Mouse (Mus musculus) kidney, embryonic 15.5 days (tissue): Measurements from ENCODE around the gene Dgcr2. TPM values are rescaled to one million over a fixed set of nuclear protein-coding genes. Genes with fewer than 3 reads are reported as not detected.

Source experiments
- ATAC-seq: fragments of 200-750 bp; cut with Nextera tagmentation; replicated peaks from 2 replicates; pipeline ENCODE4 v1.8.0; 2017; ENCODE audit warnings: moderate TSS enrichment; ENCODE audit not compliant: low FRiP score
- H3K27ac ChIP-seq: fragments of 300-500 bp; sonication (generic); 2 replicates; pipeline ENCODE4 v1.5.1; 2015; ENCODE audit warnings: mild to moderate bottlenecking, inconsistent platforms
- H3K27me3 ChIP-seq: fragments of 300-500 bp; sonication (generic); 2 replicates; pipeline ENCODE4 v1.6.1; 2015; ENCODE audit warnings: inconsistent platforms
- H3K36me3 ChIP-seq: fragments of 300-500 bp; sonication (generic); 2 replicates; pipeline ENCODE4 v1.6.1; 2015; ENCODE audit warnings: inconsistent platforms
- H3K4me1 ChIP-seq: fragments of 300-500 bp; sonication (generic); 2 replicates; pipeline ENCODE4 v1.6.1; 2015; ENCODE audit warnings: inconsistent platforms
- H3K4me2 ChIP-seq: fragments of 300-500 bp; sonication (generic); 2 replicates; pipeline ENCODE4 v1.6.1; 2015; ENCODE audit warnings: moderate library complexity, mild to moderate bottlenecking, inconsistent platforms
- H3K4me3 ChIP-seq: fragments of 300-500 bp; sonication (generic); replicated peaks from 2 replicates; pipeline ENCODE4 v1.5.1; 2015; ENCODE audit warnings: mild to moderate bottlenecking, inconsistent platforms
- H3K9ac ChIP-seq: fragments of 300-500 bp; sonication (generic); 2 replicates; pipeline ENCODE4 v1.6.1; 2015; ENCODE audit warnings: mild to moderate bottlenecking, inconsistent platforms
- H3K9me3 ChIP-seq: fragments of 300-500 bp; sonication (generic); replicated peaks from 2 replicates; pipeline ENCODE4 v1.6.1; 2016; ENCODE audit warnings: inconsistent platforms
- WGBS: fragments of 180-500 bp; shearing (Covaris S2); methylation state at CpG from one replicate; pipeline ENCODE4 v1.1.7; 2015; ENCODE audit warnings: mixed read lengths; 5-methylcytosine and 5-hydroxymethylcytosine counted together
- polyA plus RNA-seq: library from polyadenylated mRNA; unstranded; fragments of >200 nt; fragmentation: Nextera tagmentation; extraction: Ambion mirVana; gene quantifications from 2 replicates; pipeline ENCODE4 v1.2.1, GENCODE M21; 2015

The Dgcr2 gene
- polyA plus RNA-seq, 1 experiment from 2014 or later: 91.9 TPM

DNA sequence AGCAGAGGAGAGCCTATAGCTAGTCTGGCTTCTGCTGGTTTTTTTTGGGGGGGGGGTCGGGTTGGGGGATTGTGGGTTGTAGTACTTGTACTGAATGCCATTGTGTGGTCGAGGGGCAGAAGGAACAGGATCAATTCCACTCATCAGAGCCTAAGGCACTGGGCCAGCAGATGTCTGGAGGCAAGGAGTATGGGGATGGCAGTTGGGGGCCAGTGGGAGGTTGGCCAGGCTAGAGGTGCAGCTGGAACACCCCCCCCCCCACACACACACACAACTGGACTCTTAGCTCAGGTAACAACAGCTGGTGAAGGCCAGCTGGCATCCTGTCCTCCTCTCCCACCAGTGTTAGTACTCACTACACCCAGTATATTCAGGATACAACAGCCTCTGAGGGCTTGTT, 30.8 kb upstream of the Dgcr2 start:
- no peaks in the 10 kb centered on the region; the same call in 1 of the 2 replicates for H3K27me3 ChIP-seq
- H3K27ac ChIP-seq: peak overlapping the region; percentile 94; the same call in 1 of the 2 replicates
- peaks cover 20% of the 10 kb centered on the region for H3K4me1 ChIP-seq
- 15% methylated on average over 2 of the region's 2 CpGs for WGBS
- H3K4me2 ChIP-seq: no peak overlapping the region
- no peak overlapping the region for H3K4me3 ChIP-seq
- no peak for ATAC-seq
- H3K9ac ChIP-seq: no peak overlapping the region
- H3K9me3 ChIP-seq: no peaks in the 10 kb centered on the region
- H3K36me3 ChIP-seq: peaks cover 21% of the 10 kb centered on the region

DNA sequence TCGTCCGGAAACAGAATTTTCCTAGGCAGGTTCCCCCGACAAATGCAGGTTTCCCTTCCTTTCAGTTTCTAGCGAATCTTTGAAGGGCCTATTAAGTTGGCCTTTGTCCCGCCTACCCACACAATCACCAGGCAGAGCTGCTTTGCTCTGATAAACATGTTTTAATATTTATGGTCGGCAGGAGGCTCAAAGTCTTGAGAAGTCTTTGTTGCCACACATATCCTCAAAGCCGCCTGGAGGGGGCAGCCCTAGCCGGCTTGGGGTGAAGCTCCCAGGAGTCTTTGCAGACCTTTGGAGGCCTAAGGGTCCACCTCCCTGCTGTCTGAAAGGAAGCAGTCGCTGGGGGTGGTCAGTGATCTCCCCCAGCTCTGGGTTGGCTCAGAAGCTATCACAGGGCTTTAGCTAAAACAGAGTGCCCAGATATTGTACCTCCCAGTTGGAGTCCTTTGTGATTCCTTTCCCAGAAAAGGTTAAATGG, 30.3 kb upstream of the Dgcr2 start:
- under 1% methylated on average over 9 of the region's 9 CpGs for WGBS
- Histone ChIP-seq H3K4me2 (peak overlapping the region; percentile 99), H3K9me3 (no peaks in the 10 kb centered on the region), H3K27ac (peak overlapping the region; percentile 94), H3K36me3 (peaks cover 21% of the 10 kb centered on the region), H3K27me3 (no peaks in the 10 kb centered on the region), H3K4me3 (peak overlapping the region; percentile 96), H3K4me1 (peaks cover 20% of the 10 kb centered on the region), H3K9ac (peak overlapping the region; percentile 83)
- peak; percentile 31 for ATAC-seq

DNA sequence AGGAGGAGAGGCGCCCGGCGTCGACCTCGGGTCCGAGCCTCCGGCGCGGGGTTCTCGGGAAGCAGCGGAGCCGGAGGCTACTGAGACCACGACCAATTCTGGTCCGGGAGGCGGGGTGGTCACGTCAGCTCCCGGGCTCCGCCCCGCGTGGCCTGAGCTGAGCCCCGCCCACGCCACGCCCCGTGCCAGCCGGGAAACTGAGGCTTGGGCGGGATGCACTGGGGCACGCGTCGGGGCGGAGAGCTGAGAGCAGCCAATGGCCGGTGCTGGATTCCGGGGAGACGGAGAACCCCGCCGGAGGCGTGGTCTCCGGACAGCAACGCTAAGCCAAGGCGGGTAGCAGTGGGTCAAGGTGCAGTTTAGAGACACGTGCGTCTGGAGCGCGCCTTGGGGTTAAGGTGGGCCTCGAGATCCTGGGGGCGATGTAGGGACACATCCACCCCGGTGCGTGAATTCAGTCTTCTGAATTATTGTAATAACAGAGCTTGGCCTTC, 29.8 kb upstream of the Dgcr2 start, which contains the start of gene Slc25a1:
Gene Slc25a1 (minus strand): TSS at position 133 of the 494 bp plus-strand sequence.
- H3K9ac ChIP-seq: peak within 1 kb of the TSS; percentile 83
- ATAC-seq: peak; percentile 85
- peak within 1 kb of the TSS; percentile 94 for H3K27ac ChIP-seq
- H3K4me1 ChIP-seq: peaks cover 21% of the 10 kb centered on the region
- H3K27me3 ChIP-seq: no peaks in the 10 kb centered on the region
- H3K4me3 ChIP-seq: peak within 1 kb of the TSS; percentile 96
- peak within 1 kb of the TSS; percentile 99 for H3K4me2 ChIP-seq
- no peaks in the 10 kb centered on the region for H3K9me3 ChIP-seq
- WGBS: under 1% methylated on average over 47 of the region's 47 CpGs
- peaks cover 21% of the 10 kb centered on the region for H3K36me3 ChIP-seq

DNA sequence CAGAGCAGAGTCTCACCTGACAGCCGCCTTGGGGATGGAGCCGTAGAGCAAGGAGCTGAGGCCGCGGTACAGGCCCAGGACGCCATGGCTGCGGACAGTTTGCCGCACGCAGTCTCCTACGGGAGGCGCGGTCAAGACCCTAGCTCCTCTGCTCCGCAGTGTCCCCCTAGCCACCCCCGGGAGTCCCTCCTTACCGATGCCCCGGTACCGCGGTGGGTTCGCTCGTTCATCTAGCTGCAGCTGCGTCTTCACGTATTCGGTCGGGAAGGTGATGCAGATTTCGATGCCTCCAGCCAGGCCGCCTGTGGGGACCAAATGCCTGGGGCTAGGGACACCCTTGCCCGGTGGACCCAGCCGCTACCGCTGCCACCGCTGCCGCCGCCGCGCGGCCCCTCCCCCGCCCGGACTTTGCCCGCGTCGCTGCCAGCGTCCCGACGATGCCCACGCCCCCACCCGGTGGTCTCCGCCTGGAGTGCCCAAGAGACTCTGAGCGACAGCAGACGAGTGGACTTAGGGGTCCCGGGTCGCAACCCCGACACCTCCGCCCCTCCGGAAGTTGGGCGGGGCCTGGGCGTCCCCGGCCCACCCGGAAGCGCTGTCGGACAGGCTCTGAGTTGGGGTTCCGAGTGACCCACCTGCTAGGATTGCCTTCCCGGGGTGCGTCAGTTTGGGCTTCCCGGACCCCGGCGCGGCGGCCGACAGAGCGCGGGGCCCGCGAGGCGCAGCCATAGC, 29.2 kb upstream of the Dgcr2 start:
- peak overlapping the region; percentile 96 for H3K4me3 ChIP-seq
- H3K27me3 ChIP-seq: no peaks in the 10 kb centered on the region
- peaks cover 21% of the 10 kb centered on the region for H3K36me3 ChIP-seq
- H3K27ac ChIP-seq: peak overlapping the region; percentile 94
- no peaks in the 10 kb centered on the region for H3K9me3 ChIP-seq
- H3K4me1 ChIP-seq: peaks cover 28% of the 10 kb centered on the region
- WGBS: under 1% methylated on average over 72 of the region's 72 CpGs
- peak overlapping the region; percentile 99 for H3K4me2 ChIP-seq
- ATAC-seq: peak; percentile 61
- H3K9ac ChIP-seq: peak overlapping the region; percentile 83

DNA sequence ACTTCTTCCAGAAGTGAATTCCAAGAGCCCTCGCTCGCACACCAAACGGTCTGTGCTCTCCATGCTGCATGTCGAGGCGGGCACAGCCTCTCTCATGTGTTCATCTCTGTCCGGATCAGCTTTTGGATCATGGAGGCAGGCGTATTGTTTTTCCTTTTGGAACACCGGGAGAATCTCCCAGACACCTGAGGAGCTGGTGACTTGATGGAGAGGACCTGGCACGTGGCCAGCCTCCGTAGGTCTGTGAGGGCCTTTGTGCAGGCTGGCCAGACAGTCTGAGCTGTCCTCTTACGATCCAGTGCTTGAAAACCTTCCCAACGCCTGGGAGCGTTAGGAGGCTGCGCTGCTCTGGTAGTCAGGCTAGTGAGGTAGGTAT, 23.8 kb upstream of the Dgcr2 start:
- Histone ChIP-seq H3K9ac (peak overlapping the region; percentile 86), H3K9me3 (0 out of 2 replicates have a peak, but pooled peaks cover 3% of the 10 kb centered on the region), H3K36me3 (peaks cover 21% of the 10 kb centered on the region), H3K27ac (peak overlapping the region; percentile 88), H3K4me1 (peaks cover 32% of the 10 kb centered on the region), H3K27me3 (peaks cover 39% of the 10 kb centered on the region), H3K4me3 (peak overlapping the region; percentile 62), H3K4me2 (peak overlapping the region; percentile 83)
- peak; percentile 15; the same call in 1 of the 2 replicates for ATAC-seq
- under 1% methylated on average over 14 of the region's 14 CpGs for WGBS

DNA sequence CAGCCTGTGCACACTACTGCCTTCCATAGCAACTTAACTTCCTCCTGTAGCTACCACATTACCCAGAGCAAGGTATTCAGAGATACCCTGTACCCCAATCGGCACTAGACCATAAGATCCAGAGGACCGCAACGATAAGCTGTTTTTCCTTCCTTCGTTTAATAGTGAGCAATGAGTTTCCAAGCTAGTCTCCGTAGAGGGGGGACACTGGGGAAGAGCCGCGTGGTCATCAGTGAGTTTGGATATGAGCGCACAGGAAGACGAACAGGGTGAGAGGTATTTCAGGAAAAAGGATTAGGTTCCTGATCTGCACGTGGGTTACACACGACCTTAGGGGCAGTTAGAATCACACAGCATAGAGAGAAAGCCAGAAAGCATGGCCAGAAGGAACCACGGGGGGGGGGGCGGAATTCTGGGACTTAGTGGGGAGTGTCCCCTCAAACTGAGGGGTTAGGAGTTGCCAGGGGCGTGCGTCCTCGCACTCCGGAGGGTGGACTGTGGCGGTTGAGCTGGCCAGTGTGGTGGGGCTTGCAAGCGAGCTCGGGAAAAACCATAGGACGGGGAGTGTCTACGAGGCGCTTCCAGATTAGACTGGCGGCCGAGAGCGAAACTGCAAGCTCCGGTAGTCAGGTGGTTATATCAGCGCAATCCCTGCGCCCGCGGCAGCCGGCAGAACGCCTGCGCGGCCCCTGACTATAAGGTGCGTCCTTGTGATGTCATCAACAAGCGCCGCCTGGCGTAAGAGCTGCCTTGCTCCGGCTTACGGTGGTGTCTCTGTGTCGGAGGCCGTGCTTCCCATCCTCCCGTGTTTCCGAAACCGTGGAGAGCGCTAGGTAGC, 23.2 kb upstream of the Dgcr2 start:
- WGBS: 2% methylated on average over 47 of the region's 47 CpGs
- H3K9me3 ChIP-seq: 0 out of 2 replicates have a peak, but pooled peaks cover 3% of the 10 kb centered on the region
- peak overlapping the region; percentile 88 for H3K27ac ChIP-seq
- H3K36me3 ChIP-seq: peaks cover 21% of the 10 kb centered on the region
- H3K4me3 ChIP-seq: peak overlapping the region; percentile 62
- H3K27me3 ChIP-seq: peaks cover 45% of the 10 kb centered on the region
- peaks cover 26% of the 10 kb centered on the region for H3K4me1 ChIP-seq
- peak overlapping the region; percentile 86 for H3K9ac ChIP-seq
- ATAC-seq: peak; percentile 90
- peak overlapping the region; percentile 83 for H3K4me2 ChIP-seq

DNA sequence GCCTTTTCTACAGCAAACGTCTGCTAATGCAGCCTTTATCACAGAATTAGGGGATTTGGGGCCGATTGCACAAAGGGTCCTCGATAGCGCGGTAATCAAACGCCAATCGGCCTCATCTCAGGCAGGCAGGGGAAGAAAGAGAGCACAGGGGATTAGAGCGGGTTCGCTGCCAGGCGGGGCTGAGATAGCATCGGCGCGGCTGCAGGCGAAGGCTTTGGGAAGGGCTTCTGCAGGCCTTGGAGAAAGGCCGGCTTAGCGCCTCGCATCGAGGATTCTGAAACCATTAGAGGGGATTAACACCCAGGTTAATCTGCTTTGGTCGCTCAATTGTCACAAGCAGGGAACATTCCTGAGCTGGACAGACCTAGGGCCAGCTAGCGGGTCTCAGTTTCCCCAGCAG, 22.2 kb upstream of the Dgcr2 start:
- Histone ChIP-seq H3K4me3 (peak overlapping the region; percentile 62; the same call in 1 of the 2 replicates), H3K9ac (peak overlapping the region; percentile 86; the same call in 1 of the 2 replicates), H3K4me2 (peak overlapping the region; percentile 83), H3K27me3 (peaks cover 55% of the 10 kb centered on the region), H3K36me3 (peaks cover 11% of the 10 kb centered on the region), H3K27ac (no peak overlapping the region), H3K9me3 (0 out of 2 replicates have a peak, but pooled peaks cover 3% of the 10 kb centered on the region), H3K4me1 (peaks cover 24% of the 10 kb centered on the region)
- ATAC-seq: no peak
- 17% methylated on average over 20 of the region's 20 CpGs for WGBS

DNA sequence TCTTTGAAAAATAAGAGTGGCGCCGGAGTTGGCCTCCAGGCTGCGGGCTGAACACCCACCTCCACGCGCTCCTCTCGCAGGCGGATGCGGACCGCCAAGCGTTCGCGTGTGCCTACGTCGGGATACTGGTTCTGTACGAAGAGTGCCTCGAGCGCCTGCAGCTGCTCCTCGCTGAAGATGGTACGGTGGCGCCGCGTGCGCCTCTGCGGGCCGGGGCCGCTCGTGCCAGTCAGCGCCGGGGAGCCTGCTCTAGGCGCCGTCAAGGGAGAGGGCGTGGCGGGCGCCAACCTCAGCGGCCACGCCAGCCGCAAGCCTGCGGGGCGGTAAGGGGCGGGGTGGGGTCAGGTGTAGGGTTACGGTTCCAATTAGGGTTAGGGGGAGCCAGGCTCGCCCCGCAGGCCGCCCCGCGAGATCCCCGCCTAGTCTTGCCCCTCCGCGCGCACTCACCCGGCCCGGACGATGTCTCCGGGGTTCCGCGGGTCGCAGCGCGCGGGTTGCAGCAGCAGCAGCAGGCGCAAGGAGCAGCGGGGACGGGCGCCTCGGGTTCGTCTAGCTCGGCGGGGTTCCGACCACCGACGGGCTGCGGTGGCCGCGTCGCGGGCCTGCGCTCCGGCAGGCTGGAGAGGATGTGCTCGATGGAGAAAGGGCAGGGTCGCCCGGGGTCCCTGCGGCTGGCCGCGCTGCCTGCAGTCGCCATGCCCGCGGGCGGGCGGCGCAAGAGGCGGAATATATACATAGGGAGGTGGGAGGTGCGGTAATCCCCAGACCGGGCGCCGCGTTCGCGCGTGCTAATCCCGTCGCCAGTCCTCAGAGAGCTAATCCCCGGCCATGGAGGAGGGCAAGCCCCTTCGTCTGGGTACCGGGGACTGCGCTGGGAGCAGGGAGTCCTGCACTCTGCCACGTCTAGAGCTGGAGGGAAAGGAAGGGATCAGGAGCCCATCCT, 16.2 kb upstream of the Dgcr2 start, which contains the start of gene Gsc2:
Gene Gsc2 (minus strand): TSS at position 753 of the 943 bp plus-strand sequence.
- Histone ChIP-seq H3K27ac (no peak within 1 kb of the TSS), H3K4me3 (peak within 1 kb of the TSS; percentile 44), H3K36me3 (no peaks in the 10 kb centered on the region), H3K27me3 (peaks cover 79% of the 10 kb centered on the region), H3K4me1 (peaks cover 23% of the 10 kb centered on the region), H3K9ac (peak within 1 kb of the TSS; percentile 11), H3K4me2 (peak within 1 kb of the TSS; percentile 63), H3K9me3 (0 out of 2 replicates have a peak, but pooled peaks cover 3% of the 10 kb centered on the region)
- under 1% methylated on average over 105 of the region's 106 CpGs for WGBS
- no peak for ATAC-seq

DNA sequence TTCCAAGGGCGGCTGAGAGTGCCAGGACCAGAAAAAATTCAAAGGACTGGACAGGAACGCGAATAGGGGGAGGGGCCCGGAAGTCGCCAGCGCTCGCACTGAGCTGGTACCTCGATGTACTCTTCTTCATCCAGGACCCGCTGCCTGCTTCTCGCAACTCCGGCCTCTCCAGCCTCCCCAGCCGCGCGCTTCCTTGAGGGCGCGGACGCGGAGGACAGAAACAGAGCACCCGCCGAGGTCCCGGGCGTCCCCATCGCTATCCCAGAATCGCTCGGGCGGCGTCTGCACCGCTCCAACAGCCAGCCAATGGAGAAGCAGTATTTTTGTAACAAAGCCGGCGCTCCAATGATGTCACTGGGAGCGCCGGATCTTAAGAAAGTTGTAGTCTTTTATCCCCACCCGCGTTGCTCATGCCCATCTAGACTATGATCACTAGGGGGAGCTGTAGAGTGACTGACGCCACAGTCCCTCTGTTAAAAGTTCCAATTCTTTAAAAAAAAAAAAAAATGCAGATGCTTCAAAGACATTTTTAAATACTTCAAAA, 12.8 kb upstream of the Dgcr2 start, which contains the start of gene Ess2:
Gene Ess2 (minus strand): TSS at position 297 of the 544 bp plus-strand sequence.
- H3K4me3 ChIP-seq: peak within 1 kb of the TSS; percentile 94
- peaks cover 33% of the 10 kb centered on the region for H3K36me3 ChIP-seq
- H3K9me3 ChIP-seq: no peaks in the 10 kb centered on the region
- H3K9ac ChIP-seq: peak within 1 kb of the TSS; percentile 73
- peaks cover 23% of the 10 kb centered on the region for H3K4me1 ChIP-seq
- peaks cover 46% of the 10 kb centered on the region for H3K27me3 ChIP-seq
- under 1% methylated on average over 35 of the region's 35 CpGs for WGBS
- ATAC-seq: peak; percentile 90
- peak within 1 kb of the TSS; percentile 91 for H3K4me2 ChIP-seq
- peak within 1 kb of the TSS; percentile 63; the same call in 1 of the 2 replicates for H3K27ac ChIP-seq

DNA sequence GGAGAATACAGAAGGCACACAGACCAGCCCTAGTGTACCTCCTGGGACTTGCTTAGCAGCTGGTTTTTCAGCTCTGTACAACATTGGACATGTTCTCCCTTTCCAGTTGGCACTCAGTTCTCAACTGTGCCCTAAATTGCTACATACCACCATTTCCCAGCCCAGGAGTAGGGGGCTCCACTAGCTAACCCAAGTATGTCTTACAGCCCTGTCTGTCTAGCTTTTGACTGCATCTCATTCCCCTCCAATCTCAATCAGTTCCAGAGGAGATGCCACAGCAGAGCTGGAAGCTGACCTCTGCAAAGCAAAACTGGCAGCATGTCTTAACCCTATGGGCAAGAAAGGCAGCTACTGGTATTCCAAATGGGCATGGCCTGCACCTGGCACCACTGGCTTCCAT, 2.3 kb downstream of the Dgcr2 start:
- Histone ChIP-seq H3K4me2 (no peak overlapping the region), H3K9ac (no peak overlapping the region), H3K27me3 (no peaks in the 10 kb centered on the region), H3K9me3 (no peaks in the 10 kb centered on the region), H3K36me3 (peaks cover 32% of the 10 kb centered on the region), H3K4me3 (no peak overlapping the region), H3K27ac (no peak overlapping the region), H3K4me1 (peaks cover 6% of the 10 kb centered on the region; the same call in 1 of the 2 replicates)
- no peak for ATAC-seq
